Mouse (Mus musculus) stomach, postnatal 0 days (tissue): ENCODE results near the gene Tbc1d9b. TPM values are rescaled to one million over a fixed set of nuclear protein-coding genes. Genes with fewer than 3 reads are reported as not detected.

ENCODE experiments used
- ATAC-seq: fragments of 200-750 bp; cut with Nextera tagmentation; 2 replicates; pipeline ENCODE4 v1.8.0; 2017; ENCODE audit not compliant: low FRiP score, low TSS enrichment
- DNase-seq: peaks from one replicate; pipeline ENCODE4 v3.0.0-alpha.2; 2016; ENCODE audit warnings: low spot score
- H3K27ac ChIP-seq: fragments of 300-500 bp; sonication (generic); replicated peaks from 2 replicates; pipeline ENCODE4 v1.5.1; 2014; ENCODE audit warnings: mild to moderate bottlenecking, control low read depth
- H3K27me3 ChIP-seq: fragments of 300-500 bp; sonication (generic); 2 replicates; pipeline ENCODE4 v1.6.1; 2014; ENCODE audit warnings: low read length; ENCODE audit not compliant: control insufficient read depth, insufficient read depth
- H3K36me3 ChIP-seq: fragments of 300-500 bp; sonication (generic); 2 replicates; pipeline ENCODE4 v1.6.1; 2014; ENCODE audit warnings: low read length, mixed read lengths; ENCODE audit not compliant: control insufficient read depth, insufficient read depth
- H3K4me1 ChIP-seq: fragments of 300-500 bp; sonication (generic); replicated peaks from 2 replicates; pipeline ENCODE4 v1.6.1; 2014; ENCODE audit warnings: antibody characterized with exemption; ENCODE audit not compliant: control insufficient read depth, insufficient read depth
- H3K4me2 ChIP-seq: fragments of 300-500 bp; sonication (generic); replicated peaks from 2 replicates; pipeline ENCODE4 v1.6.1; 2014; ENCODE audit warnings: low read depth, mild to moderate bottlenecking, control low read depth, moderate library complexity
- H3K4me3 ChIP-seq: fragments of 300-500 bp; sonication (generic); 2 replicates; pipeline ENCODE4 v1.5.1; 2014; ENCODE audit warnings: low read depth, low read length, control low read depth
- H3K9ac ChIP-seq: fragments of 300-500 bp; sonication (generic); 2 replicates; pipeline ENCODE4 v1.6.1; 2014; ENCODE audit warnings: mild to moderate bottlenecking, low read length, control low read depth, mixed read lengths
- H3K9me3 ChIP-seq: fragments of 300-500 bp; sonication (generic); 2 replicates; pipeline ENCODE4 v1.6.1; 2016; ENCODE audit warnings: low read length; ENCODE audit not compliant: control insufficient read depth
- CTCF ChIP-seq: IDR thresholded peaks from 2 replicates; pipeline ENCODE4 v1.5.1; 2016; ENCODE audit warnings: antibody characterized with exemption, low read depth, mild to moderate bottlenecking, moderate library complexity
- EP300 ChIP-seq: optimal IDR thresholded peaks from 2 replicates; pipeline ENCODE3; 2016; ENCODE audit warnings: antibody characterized with exemption
- WGBS: fragments of 180-500 bp; shearing (Covaris S2); extraction: QIAGEN DNeasy Blood & Tissue Kit; methylation state at CpG from one replicate; pipeline ENCODE4 v1.1.7; 2014; 5-methylcytosine and 5-hydroxymethylcytosine counted together
- polyA plus RNA-seq: library from polyadenylated mRNA; unstranded; fragments of >200 nt; fragmentation: Nextera tagmentation; extraction: Ambion mirVana; gene quantifications from 2 replicates; pipeline ENCODE4 v1.2.1, GENCODE M21; 2015

The Tbc1d9b gene
- polyA plus RNA-seq, 1 experiment from 2014 or later, result 13.9 TPM

- TF ChIP-seq EP300 (no peak), CTCF (no peak)
- ATAC-seq, result no peak
- 73% methylated on average over 9 of the region's 9 CpGs for WGBS
- Histone ChIP-seq H3K9ac (no peak overlapping the region), H3K4me2 (no peak overlapping the region), H3K27ac (no peak overlapping the region), H3K27me3 (no peaks in the 10 kb centered on the region), H3K4me3 (no peak overlapping the region), H3K36me3 (peaks cover 58% of the 10 kb centered on the region), H3K4me1 (no peaks in the 10 kb centered on the region), H3K9me3 (no peaks in the 10 kb centered on the region)
- DNase-seq, result no peak
These were observed 23.0 kb downstream of the Tbc1d9b start for GRCm38 (mm10) chr11:50154166-50154565.

- no peak overlapping the region for H3K4me2 ChIP-seq
- H3K36me3 ChIP-seq, result peaks cover 53% of the 10 kb centered on the region
- TF ChIP-seq EP300, result no peak
- peak; percentile 5; the same call in 1 of the 2 replicates for TF ChIP-seq CTCF
- WGBS, result 83% methylated on average over 12 of the region's 12 CpGs
- H3K27ac ChIP-seq, result no peak overlapping the region
- no peaks in the 10 kb centered on the region for H3K9me3 ChIP-seq
- no peaks in the 10 kb centered on the region for H3K27me3 ChIP-seq
- H3K9ac ChIP-seq, result no peak overlapping the region
- no peak for DNase-seq
- ATAC-seq, result no peak
- H3K4me3 ChIP-seq, result no peak overlapping the region
- H3K4me1 ChIP-seq, result no peaks in the 10 kb centered on the region
These were observed 23.8 kb downstream of the Tbc1d9b start for GRCm38 (mm10) chr11:50154777-50155520.

- Histone ChIP-seq H3K4me2 (no peak overlapping the region), H3K27ac (no peak overlapping the region), H3K4me3 (no peak overlapping the region), H3K27me3 (no peaks in the 10 kb centered on the region), H3K4me1 (no peaks in the 10 kb centered on the region), H3K9me3 (no peaks in the 10 kb centered on the region), H3K9ac (no peak overlapping the region), H3K36me3 (peaks cover 49% of the 10 kb centered on the region)
- TF ChIP-seq CTCF (no peak), EP300 (no peak)
- WGBS, result 68% methylated on average over 2 of the region's 2 CpGs
- DNase-seq, result no peak
- 0 out of 2 replicates have a peak, but pooled peaks have one; percentile 38 for ATAC-seq
These were observed 24.6 kb downstream of the Tbc1d9b start for GRCm38 (mm10) chr11:50155785-50156184.

GRCm38 (mm10) chr11:50156725-50157258 is 25.6 kb downstream of the Tbc1d9b start:
- 84% methylated on average over 16 of the region's 16 CpGs for WGBS
- no peaks in the 10 kb centered on the region for H3K27me3 ChIP-seq
- no peaks in the 10 kb centered on the region for H3K9me3 ChIP-seq
- no peak overlapping the region for H3K4me2 ChIP-seq
- H3K36me3 ChIP-seq, result peaks cover 47% of the 10 kb centered on the region
- no peak overlapping the region for H3K9ac ChIP-seq
- H3K27ac ChIP-seq, result no peak overlapping the region
- ATAC-seq (no peak), DNase-seq (no peak)
- no peak overlapping the region for H3K4me3 ChIP-seq
- no peaks in the 10 kb centered on the region for H3K4me1 ChIP-seq
- TF ChIP-seq CTCF (no peak), EP300 (no peak)

GRCm38 (mm10) chr11:50158346-50158745 is 27.1 kb downstream of the Tbc1d9b start:
- Histone ChIP-seq H3K9ac (no peak overlapping the region), H3K36me3 (peaks cover 33% of the 10 kb centered on the region), H3K4me3 (no peak overlapping the region), H3K4me1 (no peaks in the 10 kb centered on the region), H3K27me3 (no peaks in the 10 kb centered on the region), H3K4me2 (no peak overlapping the region), H3K27ac (no peak overlapping the region), H3K9me3 (no peaks in the 10 kb centered on the region)
- DNase-seq, result no peak
- TF ChIP-seq CTCF (no peak), EP300 (no peak)
- 92% methylated on average over 7 of the region's 7 CpGs for WGBS
- no peak for ATAC-seq

GRCm38 (mm10) chr11:50159347-50159746 is 28.2 kb downstream of the Tbc1d9b start:
- peak; percentile 75 for ATAC-seq
- Histone ChIP-seq H3K9me3 (no peaks in the 10 kb centered on the region), H3K4me1 (no peaks in the 10 kb centered on the region), H3K4me2 (no peak overlapping the region), H3K27me3 (no peaks in the 10 kb centered on the region), H3K9ac (no peak overlapping the region), H3K27ac (no peak overlapping the region), H3K4me3 (no peak overlapping the region), H3K36me3 (peaks cover 40% of the 10 kb centered on the region)
- 56% methylated on average over 4 of the region's 4 CpGs for WGBS
- TF ChIP-seq EP300 (no peak), CTCF (no peak)
- peak; percentile 46 for DNase-seq
